Comparison of ENCODE assay signal across 31 mouse cellular contexts in genomic region chr6:129041470-129041869, GRCm38 (mm10). TPM values are rescaled to one million over a fixed set of nuclear protein-coding genes. Genes with fewer than 3 reads are reported as not detected.
"Had no signal": no experiment of that assay in that cellular context is flagged by ENCODE, and none has a peak within 500 bp of the region (broad histone marks: within the 10 kb centered on the region; RNA-seq: fewer than 3 reads in every experiment).

No protein-coding gene starts in this region.

- H3K9ac ChIP-seq: heart, embryonic 13.5 days; heart, embryonic 15.5 days; hindbrain, embryonic 13.5 days; hindbrain, embryonic 15.5 days; limb, embryonic 13.5 days; limb, embryonic 15.5 days; liver, embryonic 13.5 days; liver, embryonic 15.5 days had no signal

- ATAC-seq: hindbrain, postnatal 0 days; intestine, embryonic 16.5 days had no signal

- H3K36me3 ChIP-seq: heart, embryonic 13.5 days; heart, embryonic 15.5 days; hindbrain, embryonic 13.5 days; hindbrain, embryonic 15.5 days; limb, embryonic 13.5 days; limb, embryonic 15.5 days; liver, embryonic 13.5 days; liver, embryonic 15.5 days had no signal

- H3K27ac ChIP-seq: heart, adult 2 months; heart, embryonic 13.5 days; heart, embryonic 15.5 days; hindbrain, embryonic 13.5 days; hindbrain, embryonic 15.5 days; hindbrain, postnatal 0 days; layer of hippocampus, adult 2 months; left cerebral cortex, adult 2 months; limb, embryonic 13.5 days; limb, embryonic 15.5 days; liver, embryonic 13.5 days; liver, embryonic 15.5 days had no signal

- H3K9me3 ChIP-seq: heart, embryonic 15.5 days; hindbrain, embryonic 13.5 days; hindbrain, embryonic 15.5 days; limb, embryonic 13.5 days; limb, embryonic 15.5 days; liver, embryonic 13.5 days; liver, embryonic 15.5 days had no signal

- H3K4me3 ChIP-seq: heart, adult 2 months; heart, embryonic 13.5 days; heart, embryonic 15.5 days; hindbrain, embryonic 13.5 days; hindbrain, embryonic 15.5 days; layer of hippocampus, adult 2 months; left cerebral cortex, adult 2 months; limb, embryonic 13.5 days; limb, embryonic 15.5 days; liver, embryonic 13.5 days; liver, embryonic 15.5 days had no signal

- H3K27me3 ChIP-seq: heart, embryonic 13.5 days; heart, embryonic 15.5 days; hindbrain, embryonic 13.5 days; hindbrain, embryonic 15.5 days; limb, embryonic 13.5 days; limb, embryonic 15.5 days; liver, embryonic 13.5 days; liver, embryonic 15.5 days had no signal

- H3K4me1 ChIP-seq: heart, embryonic 13.5 days; heart, embryonic 15.5 days; hindbrain, embryonic 13.5 days; hindbrain, embryonic 15.5 days; limb, embryonic 13.5 days; limb, embryonic 15.5 days; liver, embryonic 13.5 days; liver, embryonic 15.5 days had no signal

- H3K4me2 ChIP-seq: heart, embryonic 11.5 days; heart, embryonic 13.5 days; heart, embryonic 15.5 days; hindbrain, embryonic 13.5 days; hindbrain, embryonic 15.5 days; limb, embryonic 13.5 days; limb, embryonic 15.5 days; liver, embryonic 13.5 days; liver, embryonic 15.5 days had no signal

- DNase-seq: gastrocnemius, postnatal 14 days; gastrocnemius, postnatal 36 days; heart, adult 11 months; heart, adult 2 months; heart, postnatal 14 days; heart, postnatal 36 days; kidney, adult 11 months; kidney, adult 8-10 months; kidney, postnatal 10 days; kidney, postnatal 25 days; kidney, postnatal 4 days; left cerebral cortex, postnatal 4 days; liver, embryonic 13.5 days had no signal

RNA-seq across cellular contexts. Expression of gene Klrb1f, which starts 4.2 kb away (rescaled TPM):
- polyA plus RNA-seq: heart, embryonic 13.5 days; hindbrain, embryonic 11.5 days; limb, embryonic 13.5 days; liver, adult 2 months had no signal

RNA-seq across cellular contexts. Expression of gene Clec2e, which starts 59.2 kb away (rescaled TPM):
- polyA plus RNA-seq: heart, embryonic 11.5 days; heart, embryonic 13.5 days; heart, embryonic 15.5 days; heart, postnatal 0 days; hindbrain, embryonic 11.5 days; hindbrain, embryonic 13.5 days; hindbrain, embryonic 15.5 days; hindbrain, postnatal 0 days; kidney, embryonic 14.5 days; kidney, embryonic 16.5 days; limb, embryonic 11.5 days; limb, embryonic 13.5 days; limb, embryonic 15.5 days; liver, embryonic 13.5 days; liver, embryonic 15.5 days had no signal
